In genomic region chr11:43392757-43393156, GRCm38 (mm10) we compare ENCODE assay signal across 13 mouse cellular contexts.
"Had no signal": no experiment of that assay in that cellular context is flagged by ENCODE, and none has a peak within 500 bp of the region (broad histone marks: within the 10 kb centered on the region; RNA-seq: fewer than 3 reads in every experiment).

No protein-coding gene starts in this region.

- H3K9me3 ChIP-seq: lung, embryonic 15.5 days; midbrain, embryonic 10.5 days; midbrain, embryonic 12.5 days; midbrain, embryonic 15.5 days; neural tube, embryonic 12.5 days; stomach, embryonic 15.5 days had no signal

- H3K36me3 ChIP-seq: lung, embryonic 15.5 days; midbrain, embryonic 10.5 days; midbrain, embryonic 12.5 days; midbrain, embryonic 15.5 days; neural tube, embryonic 12.5 days; stomach, embryonic 15.5 days had no signal

- H3K4me1 ChIP-seq: lung, embryonic 15.5 days; midbrain, embryonic 15.5 days; neural tube, embryonic 12.5 days; stomach, embryonic 15.5 days had no signal

- H3K27ac ChIP-seq: lung, embryonic 15.5 days; midbrain, embryonic 10.5 days; midbrain, embryonic 12.5 days; midbrain, embryonic 15.5 days; neural tube, embryonic 12.5 days; stomach, embryonic 15.5 days; stomach, postnatal 0 days had no signal

- DNase-seq: lung, adult 18-20 months; lung, postnatal 4 days; right cerebral cortex, postnatal 14 days; thymus, adult 2 months; thymus, postnatal 25 days; thymus, postnatal 4 days had no signal

- H3K9ac ChIP-seq: lung, embryonic 15.5 days; midbrain, embryonic 12.5 days; midbrain, embryonic 15.5 days; neural tube, embryonic 12.5 days; stomach, embryonic 15.5 days had no signal

- H3K27me3 ChIP-seq: lung, embryonic 15.5 days; midbrain, embryonic 15.5 days; neural tube, embryonic 12.5 days; stomach, embryonic 15.5 days had no signal

- H3K4me3 ChIP-seq: lung, embryonic 15.5 days; midbrain, embryonic 10.5 days; midbrain, embryonic 12.5 days; midbrain, embryonic 15.5 days; neural tube, embryonic 12.5 days; stomach, embryonic 15.5 days had no signal

- H3K4me2 ChIP-seq: lung, embryonic 15.5 days; midbrain, embryonic 12.5 days; midbrain, embryonic 15.5 days; neural tube, embryonic 12.5 days; stomach, embryonic 15.5 days had no signal
